Mouse (Mus musculus): ENCODE results near the gene Senp3. TPM values are rescaled to one million over a fixed set of nuclear protein-coding genes. Genes with fewer than 3 reads are reported as not detected.
"Not testable (repeated sequence)": the region's sequence is repeated elsewhere in the genome, so short reads cannot be mapped to it uniquely, and the experiment has no call there.

The Senp3 gene
- total RNA-seq (2017), result 67.5 to 144 TPM (median 118 TPM) in 3 replicates

DNA sequence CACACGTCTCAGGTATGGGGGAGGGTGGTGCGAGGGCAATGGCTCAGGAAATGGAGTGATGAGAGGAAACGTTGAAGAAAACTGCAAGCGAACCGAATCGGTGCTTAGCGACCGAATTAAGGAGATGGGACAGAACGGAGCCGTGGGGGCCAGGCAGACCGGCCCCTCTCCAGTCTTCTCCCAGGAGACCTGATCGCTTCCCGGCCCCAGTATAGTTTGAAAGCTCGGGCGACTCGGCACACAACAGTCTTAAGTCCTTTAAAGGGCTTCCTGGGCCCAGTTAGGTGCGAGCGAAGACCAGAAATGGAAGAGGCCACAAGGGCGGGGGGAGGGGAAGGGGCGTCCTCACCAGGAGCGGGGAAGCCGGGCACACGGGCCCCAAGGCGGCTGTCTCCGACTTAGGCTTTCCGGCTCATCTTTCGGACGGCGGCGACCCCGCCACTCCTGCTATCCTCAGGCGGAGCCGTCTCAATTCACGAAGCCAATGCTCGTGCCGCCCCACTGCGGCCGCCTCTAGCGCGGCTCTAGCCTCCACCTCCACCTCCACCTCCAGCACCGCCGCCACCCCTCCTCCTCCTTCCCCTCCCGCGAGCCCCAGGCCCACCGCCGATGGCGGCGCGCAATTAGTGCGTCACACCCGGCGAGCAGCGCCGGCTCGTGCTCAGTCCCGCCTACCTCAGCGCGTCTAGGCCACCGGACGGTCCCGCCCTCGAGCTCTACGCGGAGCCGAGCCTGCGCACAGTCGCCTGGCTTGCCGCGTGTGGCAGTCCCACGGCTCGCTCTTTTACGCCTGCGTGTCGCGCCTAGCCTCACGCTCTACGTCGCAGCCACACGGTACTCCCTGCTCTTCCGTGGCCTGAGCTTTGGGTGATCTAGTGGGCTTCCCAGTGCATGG, at the start of gene Senp3:
Gene Senp3 (minus strand): TSS at position 771 of the 895 bp plus-strand sequence.
- ATAC-seq (replicated peaks; ENCODE audit: insufficient number of reproducible peaks, low FRiP score, low TSS enrichment, poor library complexity, severe bottlenecking), result peak; percentile 84

DNA sequence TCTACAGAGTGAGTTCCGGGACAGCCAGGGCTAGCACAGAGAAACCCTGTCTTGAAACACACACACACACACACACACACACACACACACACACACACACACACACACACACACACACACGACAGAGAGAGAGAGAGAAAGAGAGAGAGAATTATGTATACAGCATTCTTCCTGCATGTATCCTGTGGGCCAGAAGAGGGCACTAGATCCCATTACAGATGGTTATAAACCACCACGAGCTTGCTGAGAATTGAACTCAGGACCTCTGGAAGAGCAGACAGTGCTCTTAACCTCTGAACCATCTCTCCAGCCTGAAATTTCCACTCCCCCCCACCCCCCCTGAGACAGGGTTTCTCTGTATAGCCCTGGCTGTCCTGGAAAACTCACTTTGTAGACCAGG, 49.5 kb upstream of the Senp3 start:
- ATAC-seq (replicated peaks; ENCODE audit: insufficient number of reproducible peaks, low FRiP score, low TSS enrichment, poor library complexity, severe bottlenecking), result not testable (repeated sequence)

DNA sequence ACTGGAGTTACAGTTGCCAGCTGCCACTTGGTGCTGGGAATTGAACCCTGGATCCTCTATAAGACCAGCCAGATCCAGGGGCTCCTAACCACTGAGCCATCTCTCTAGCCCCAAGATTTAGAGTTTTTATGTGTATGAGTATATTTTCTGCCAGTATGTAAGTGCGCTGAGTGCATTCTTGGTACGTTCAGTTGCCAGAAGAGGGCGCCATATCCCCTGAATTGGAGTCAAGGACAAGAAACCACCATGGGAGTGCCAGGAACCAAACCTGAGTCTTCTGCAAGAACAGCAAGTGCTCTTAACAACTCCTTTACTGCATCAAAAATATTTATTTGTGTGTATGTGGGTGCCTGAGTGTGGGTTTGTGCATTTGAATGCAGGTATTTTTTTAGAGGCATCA, 47.2 kb upstream of the Senp3 start:
- ATAC-seq (replicated peaks; ENCODE audit: insufficient number of reproducible peaks, low FRiP score, low TSS enrichment, poor library complexity, severe bottlenecking), result peak; percentile 67

DNA sequence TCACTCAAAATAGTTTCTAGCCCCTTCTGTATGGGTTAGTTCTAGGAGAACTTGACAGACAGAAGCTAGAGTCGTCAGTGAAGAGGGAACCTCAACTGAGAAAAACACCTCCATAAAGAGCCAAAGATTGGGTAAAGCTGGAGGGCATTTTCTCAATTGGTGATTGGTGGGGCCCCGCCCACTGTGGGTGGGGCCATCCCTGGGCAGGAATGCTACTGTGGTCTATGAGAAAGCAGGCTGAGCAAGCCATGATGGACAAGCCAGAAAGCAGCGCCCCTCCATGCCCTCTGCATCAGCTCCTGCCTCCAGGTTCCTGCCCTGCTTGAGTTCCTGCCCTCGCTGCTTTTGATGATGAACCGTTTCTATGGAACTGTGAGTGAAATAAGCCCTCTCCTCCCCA, 44.1 kb upstream of the Senp3 start:
- ATAC-seq (replicated peaks; ENCODE audit: insufficient number of reproducible peaks, low FRiP score, low TSS enrichment, poor library complexity, severe bottlenecking), result no peak

DNA sequence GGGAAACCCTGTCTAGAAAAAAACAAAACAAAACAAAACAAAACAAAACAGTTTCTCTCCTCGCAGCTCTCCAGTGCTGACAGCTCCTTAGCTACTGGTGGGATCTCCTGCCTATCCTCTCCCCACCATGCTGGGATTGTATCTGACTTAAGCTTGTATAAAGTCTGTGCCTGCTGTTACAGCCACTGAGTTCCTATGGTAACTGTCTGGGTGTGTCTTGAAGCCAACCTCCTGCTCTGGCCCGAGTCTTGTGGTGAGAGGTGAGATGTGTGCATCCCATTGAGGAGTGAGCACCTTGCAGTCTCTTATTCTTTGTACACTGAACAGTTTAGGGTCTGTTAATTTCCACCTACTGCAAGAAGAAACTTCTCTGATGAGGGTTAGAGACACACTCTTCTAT, 41.2 kb upstream of the Senp3 start:
- ATAC-seq (replicated peaks; ENCODE audit: insufficient number of reproducible peaks, low FRiP score, low TSS enrichment, poor library complexity, severe bottlenecking), result no peak

DNA sequence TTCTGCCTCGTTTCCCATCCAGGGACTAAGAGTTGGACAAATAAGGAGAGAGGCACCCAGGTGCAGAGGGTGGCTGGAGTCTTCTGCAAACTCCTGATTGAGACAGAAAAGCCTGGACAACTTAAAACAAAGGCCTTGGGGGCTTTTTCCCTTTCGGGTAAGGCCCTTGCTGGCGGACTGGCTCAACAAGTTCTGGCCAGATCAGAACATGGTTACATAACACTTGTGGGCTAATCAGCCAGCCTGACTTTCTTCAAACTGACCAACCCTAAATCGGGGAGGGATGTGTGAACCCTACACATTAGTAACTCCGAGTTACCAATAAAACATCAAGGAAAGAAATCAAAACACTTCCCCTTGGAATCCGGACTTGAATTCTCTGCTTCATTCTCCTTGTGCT, 39.0 kb upstream of the Senp3 start:
- ATAC-seq (replicated peaks; ENCODE audit: insufficient number of reproducible peaks, low FRiP score, low TSS enrichment, poor library complexity, severe bottlenecking), result no peak

DNA sequence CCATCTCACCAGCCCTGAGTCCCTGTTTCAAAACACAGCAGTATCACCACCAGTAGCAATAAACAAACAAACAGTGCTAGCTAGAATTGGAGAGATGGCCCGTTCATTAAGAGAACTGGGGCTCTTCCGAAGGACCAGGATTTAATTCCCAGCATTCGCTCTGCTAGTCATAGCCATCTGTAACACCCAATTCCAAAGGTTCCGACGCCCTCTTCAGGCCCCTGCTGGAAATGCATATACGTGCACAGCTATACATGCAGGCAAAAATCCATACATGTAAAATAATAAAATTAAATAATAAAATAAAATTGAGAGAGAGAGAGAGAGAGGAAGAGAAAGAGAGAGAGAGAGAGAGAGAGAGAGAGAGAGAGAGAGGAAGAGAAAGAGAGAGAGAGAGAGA, 37.5 kb upstream of the Senp3 start:
- ATAC-seq (replicated peaks; ENCODE audit: insufficient number of reproducible peaks, low FRiP score, low TSS enrichment, poor library complexity, severe bottlenecking), result no peak

DNA sequence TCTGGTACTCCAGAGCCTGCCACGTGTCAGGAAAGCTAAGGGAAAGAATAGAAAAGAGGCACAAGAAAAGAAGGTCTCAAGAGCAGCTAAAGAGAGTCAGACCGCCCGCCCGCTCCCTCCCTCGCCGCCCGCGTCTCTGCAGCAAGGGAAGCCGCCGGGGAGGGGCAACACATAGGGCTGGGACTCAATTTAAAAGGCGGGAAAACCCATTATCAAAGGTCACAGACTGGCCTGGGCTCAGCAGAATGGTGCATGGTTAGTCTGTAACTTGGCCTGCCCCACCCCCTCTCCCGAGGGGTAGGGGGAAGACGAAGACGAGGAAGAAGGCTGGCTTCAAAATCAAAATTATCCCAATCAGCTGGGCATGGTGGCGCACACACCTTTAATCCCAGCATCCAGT, 36.8 kb upstream of the Senp3 start:
- no peak for ATAC-seq (replicated peaks; ENCODE audit: insufficient number of reproducible peaks, low FRiP score, low TSS enrichment, poor library complexity, severe bottlenecking)

DNA sequence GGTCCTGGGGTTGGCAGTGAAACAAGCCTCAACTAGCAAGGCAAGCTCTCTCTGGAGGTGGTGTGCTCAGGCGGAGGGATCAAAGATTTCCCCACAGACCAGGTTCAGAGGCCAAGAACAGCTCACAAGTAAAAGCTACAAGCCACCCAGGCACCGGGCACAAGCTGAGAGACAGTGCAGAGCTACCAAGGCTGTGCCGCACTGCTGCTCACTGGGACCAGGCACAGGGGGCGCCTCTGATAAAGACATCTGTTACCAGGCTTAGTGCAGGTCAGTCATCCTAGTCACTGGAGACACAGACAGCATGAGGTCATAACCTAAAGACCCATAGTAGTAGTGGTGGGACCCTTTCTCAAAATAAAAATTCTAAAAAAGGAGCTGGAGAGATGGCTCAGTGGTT, 35.1 kb upstream of the Senp3 start:
- ATAC-seq (replicated peaks; ENCODE audit: insufficient number of reproducible peaks, low FRiP score, low TSS enrichment, poor library complexity, severe bottlenecking), result no peak

DNA sequence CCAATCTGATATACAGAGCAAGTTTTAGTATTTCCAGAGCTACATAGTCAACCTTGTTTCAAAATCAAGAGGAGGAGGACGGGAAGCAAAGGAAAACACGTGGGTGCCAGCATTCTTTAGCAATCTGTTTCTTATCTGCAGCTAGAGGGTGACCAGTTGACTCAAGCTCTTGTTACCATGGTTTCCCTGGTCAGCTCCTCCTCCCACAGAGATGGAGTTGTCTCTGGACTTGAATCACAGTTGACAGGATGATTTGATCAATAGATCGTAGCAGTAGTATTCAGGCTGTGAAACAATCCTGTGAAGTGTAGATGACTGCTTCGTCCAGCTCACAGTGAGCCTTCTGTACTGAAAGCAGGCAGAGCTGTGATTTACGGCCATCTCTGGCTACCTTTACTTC, 34.0 kb upstream of the Senp3 start:
- ATAC-seq (replicated peaks; ENCODE audit: insufficient number of reproducible peaks, low FRiP score, low TSS enrichment, poor library complexity, severe bottlenecking), result no peak

DNA sequence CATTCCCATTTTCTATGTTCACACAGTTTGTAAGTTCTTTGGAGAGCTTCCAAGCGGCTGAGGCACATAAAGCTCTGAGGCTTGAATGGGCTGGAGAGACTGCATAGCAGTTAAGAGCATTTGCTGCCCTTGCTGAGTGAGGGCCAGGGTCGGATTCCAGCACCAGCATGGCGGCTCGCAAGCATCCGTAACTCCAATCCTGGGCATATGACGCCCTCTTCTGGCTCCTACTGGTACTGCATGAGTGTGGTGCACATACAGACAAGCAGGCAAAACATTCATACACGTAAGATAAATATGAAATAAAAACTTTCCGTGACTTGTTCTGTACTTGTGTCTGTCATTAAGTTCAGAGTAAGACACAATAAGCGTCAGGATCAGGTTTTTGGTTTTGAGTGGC, 33.6 kb upstream of the Senp3 start:
- peak; percentile 61; the same call in 1 of the 2 replicates for ATAC-seq (replicated peaks; ENCODE audit: insufficient number of reproducible peaks, low FRiP score, low TSS enrichment, poor library complexity, severe bottlenecking)

DNA sequence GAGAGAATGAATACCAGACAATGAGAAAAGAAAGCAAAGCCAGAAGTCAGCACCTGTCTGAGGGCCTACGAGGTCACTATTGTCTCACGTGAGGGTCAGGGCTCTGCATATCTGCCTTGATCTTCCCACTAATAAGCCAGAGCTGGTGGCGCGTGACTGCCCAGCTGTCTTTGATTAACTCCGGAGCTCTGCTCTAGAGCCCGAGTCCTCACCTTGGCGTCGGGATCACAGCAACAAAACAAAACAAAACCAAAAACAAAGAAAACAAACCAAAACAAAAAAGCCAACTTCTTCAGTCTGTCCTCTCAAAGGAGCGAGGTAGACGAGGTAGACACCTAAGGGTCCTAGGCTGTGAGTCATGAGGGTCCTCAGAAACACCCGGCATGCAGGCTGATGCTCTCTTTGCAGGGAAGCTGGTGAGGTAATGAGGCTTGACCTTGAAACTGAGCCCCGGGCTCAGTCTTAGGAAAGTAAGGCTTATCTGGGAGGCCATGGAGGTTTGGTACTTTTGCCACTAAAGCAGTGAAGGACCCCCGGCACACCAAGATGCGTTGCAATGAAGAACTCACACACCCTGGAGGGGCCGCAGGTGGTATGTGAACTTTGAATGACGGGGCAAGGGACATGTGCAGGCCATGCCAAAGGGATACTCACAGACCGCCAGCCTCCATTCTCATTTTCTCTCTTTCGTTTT, 32.9 kb upstream of the Senp3 start:
- ATAC-seq (replicated peaks; ENCODE audit: insufficient number of reproducible peaks, low FRiP score, low TSS enrichment, poor library complexity, severe bottlenecking), result no peak

DNA sequence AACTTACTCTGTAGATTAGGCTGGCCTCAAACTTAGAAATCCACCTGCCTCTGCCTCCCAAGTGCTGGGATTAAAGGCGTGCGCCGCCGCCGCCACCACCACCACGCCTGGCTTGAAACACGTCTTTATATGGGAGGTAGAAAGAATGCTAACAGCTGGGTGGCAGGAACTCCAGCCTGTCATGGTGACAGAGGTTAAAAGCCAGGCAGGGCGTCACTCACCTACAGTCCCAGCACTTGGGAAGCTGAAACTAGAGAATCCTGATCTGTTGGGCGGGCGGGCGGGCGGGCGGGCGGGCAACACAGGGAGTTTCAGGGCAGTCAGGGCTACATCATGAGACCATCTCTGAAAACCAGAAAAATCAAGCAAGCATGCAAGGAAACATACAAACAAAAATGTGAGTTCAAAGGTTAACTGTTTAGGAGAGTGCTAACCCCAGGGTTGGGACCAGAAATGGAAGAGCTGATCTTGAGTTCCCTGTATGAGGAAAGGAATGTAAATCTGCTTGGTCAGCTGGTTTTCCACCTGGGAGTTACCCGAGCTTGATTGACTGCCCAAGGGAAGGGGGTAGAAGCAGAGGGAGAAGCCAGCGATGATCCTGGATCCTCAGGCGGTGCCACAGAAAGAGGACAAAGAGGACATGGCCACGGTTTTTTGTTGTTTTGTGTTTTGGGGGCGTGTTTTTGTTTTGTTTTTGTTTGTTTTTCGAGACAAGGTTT, 31.2 kb upstream of the Senp3 start:
- ATAC-seq (replicated peaks; ENCODE audit: insufficient number of reproducible peaks, low FRiP score, low TSS enrichment, poor library complexity, severe bottlenecking), result no peak

DNA sequence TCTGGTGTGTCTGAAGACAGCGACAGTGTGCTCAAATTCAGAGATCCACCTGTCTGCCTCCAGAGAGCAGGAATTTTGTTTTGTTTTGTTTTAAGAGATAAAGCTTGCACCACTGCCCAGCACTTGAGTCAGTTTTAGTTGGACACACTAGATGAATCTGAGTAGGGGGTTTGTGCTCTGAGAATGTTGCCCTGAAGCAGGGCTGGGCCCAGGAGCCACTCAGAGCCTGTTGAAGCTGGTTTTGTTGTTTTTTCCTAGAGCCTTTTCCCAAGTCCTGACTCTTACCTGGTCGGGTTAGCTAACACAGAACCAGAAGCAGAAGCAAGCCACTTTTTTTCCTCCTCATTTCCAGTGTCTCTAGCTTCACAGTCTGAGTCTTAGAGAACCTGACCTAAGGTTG, 29.2 kb upstream of the Senp3 start:
- ATAC-seq (replicated peaks; ENCODE audit: insufficient number of reproducible peaks, low FRiP score, low TSS enrichment, poor library complexity, severe bottlenecking), result no peak

DNA sequence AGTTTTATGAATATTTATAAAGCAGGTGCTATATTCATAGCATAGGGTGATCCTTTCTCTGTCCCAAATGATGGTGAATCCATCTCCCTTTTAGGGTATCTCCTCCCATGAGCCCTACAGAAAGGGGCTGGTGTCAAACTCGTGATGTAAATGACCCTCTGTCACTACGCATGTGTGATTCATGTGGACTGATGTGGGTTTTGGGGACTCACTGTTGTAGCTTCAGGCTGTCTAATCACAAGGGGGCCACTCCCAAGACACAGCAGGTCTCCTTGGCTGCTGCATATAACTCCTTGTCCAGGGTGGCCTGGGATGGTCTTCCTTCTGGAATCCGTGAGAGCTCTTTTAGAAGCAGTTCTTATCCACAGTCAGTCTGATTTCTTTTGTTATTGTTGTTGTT, 28.6 kb upstream of the Senp3 start:
- no peak for ATAC-seq (replicated peaks; ENCODE audit: insufficient number of reproducible peaks, low FRiP score, low TSS enrichment, poor library complexity, severe bottlenecking)

DNA sequence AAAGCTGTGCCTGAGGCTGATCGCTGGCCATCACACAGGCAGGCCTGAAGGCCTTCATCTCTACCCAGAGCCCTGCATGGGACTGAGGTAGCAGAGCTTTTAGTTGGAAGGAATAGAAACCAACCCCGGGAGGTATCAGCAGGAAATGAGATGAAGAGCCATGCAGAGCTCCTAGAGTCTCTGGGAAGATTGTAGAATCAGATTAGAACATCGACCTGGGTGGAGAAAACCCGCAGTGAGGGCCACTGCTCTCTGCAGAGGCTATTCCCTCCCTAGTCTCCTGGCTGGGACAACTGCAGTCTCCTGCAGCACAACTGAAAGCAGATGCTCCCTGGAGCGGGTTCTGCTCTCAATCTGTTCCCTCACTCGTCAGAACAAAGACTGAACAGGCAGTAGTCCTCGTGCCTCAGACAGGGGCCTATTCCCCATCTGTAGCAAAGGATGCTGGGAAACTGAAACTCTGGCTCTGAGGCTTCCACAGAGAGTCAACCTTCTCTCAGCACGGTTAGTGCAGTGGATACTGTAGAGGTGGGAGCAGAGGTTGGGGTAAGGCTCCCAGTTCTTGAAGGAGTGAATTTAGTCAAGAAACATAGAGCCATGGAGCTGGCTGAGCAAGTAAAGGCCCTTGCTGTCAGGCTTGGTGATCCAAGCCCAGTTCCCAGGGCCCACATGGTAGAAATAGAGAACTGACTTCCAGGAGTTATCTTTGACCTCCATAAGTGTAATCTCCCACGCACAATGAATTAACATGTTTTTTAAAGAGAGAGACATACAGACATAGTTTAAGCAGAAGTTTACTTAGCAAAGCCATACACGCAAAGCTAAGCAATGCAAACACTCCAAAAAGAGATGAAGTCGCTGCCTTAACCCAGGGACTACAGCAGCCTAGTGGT, 27.9 kb upstream of the Senp3 start:
- ATAC-seq (replicated peaks; ENCODE audit: insufficient number of reproducible peaks, low FRiP score, low TSS enrichment, poor library complexity, severe bottlenecking), result no peak

DNA sequence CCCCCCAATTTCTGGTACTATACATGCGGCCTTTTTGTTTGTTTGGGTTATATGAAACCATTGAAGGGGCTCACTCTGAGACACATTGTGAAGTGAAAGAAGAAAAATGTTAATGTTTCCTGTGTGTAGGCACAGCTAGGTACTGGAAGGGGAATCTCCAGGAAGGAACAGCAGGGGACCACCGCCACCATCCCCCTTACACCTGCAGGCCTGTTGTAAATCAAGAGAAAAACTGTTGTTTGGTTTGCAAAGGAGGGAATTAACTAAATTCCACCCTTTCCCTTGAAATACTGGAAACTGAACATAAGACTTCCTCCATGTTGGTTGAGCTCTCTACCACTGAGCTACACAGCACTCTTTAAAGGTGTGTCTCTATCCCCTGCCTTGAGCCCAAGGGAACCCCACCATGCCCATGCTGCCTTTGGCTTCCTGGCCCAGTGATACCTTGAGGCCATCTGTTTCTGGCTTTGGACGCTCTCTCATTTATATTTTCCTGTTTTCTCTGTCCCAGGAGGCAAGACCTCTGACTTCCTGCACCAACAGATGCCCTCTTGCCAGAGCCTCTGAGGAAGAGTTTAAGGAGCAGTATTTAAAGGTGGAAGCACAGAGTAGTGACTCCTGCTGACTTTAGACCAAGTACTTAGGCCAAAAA, 26.9 kb upstream of the Senp3 start:
- no peak for ATAC-seq (replicated peaks; ENCODE audit: insufficient number of reproducible peaks, low FRiP score, low TSS enrichment, poor library complexity, severe bottlenecking)

DNA sequence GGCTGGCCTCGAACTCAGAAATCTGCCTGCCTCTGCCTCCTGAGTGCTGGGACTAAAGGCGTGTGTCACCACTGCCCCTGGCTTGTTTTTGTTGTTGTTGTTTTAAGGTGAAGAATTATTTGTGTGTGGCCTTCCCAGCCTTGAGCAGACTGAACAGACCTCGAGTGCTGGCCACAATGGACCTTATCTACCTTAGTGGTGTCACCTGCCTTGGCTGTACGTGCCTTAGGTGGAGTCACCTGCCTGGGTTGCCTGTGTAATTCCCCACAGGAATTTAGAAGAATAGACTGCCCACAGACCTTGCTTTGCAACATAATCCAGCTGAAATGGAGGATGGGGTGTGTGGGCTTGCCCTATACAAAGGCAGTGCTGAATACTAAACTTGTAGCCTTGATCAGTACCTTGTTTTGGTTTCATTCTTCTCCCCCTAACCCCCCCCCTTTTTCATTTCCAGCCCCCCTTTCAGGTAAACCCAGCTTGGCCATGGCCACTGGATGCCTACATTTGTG, 26.0 kb upstream of the Senp3 start:
- no peak for ATAC-seq (replicated peaks; ENCODE audit: insufficient number of reproducible peaks, low FRiP score, low TSS enrichment, poor library complexity, severe bottlenecking)
